Mouse (Mus musculus) CD8-positive naive resting alpha-beta T cell, adult 2 months (primary cell): ENCODE measurements around the gene Paqr7.

Source experiments
- DNase-seq, 2 experiments: peaks; one replicate each; pipeline ENCODE4 v3.0.0; 2022; ENCODE audit warnings: low read depth in 2 of 2, low spot score in 2 of 2

The Paqr7 gene

GRCm38 (mm10) chr4:134496595-134497210 lies at the start of gene Paqr7:
Gene Paqr7 (plus strand): TSS chr4:134496697.
- DNase-seq: no peak

DNA sequence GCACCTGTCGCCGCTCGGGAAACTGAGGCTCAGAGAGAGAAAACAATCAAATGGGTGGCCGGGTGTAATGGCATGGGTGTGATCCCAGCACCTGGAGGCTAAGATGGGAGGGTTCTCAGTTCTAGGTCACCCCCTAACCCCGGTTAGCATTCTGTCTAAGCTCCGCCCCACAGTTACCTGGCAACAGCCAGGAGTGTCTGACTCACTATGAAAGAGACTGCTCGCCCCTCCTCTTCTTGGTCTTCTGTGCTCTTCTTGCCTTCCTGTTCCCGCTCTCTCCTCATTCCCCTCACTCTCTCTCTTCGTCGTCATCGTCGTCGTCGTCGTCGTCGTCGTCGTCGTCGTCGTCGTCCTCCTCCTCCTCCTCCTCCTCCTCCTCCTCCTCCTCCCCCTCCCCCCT lies 48.5 kb upstream of the Paqr7 start:
- no peak for DNase-seq

DNA sequence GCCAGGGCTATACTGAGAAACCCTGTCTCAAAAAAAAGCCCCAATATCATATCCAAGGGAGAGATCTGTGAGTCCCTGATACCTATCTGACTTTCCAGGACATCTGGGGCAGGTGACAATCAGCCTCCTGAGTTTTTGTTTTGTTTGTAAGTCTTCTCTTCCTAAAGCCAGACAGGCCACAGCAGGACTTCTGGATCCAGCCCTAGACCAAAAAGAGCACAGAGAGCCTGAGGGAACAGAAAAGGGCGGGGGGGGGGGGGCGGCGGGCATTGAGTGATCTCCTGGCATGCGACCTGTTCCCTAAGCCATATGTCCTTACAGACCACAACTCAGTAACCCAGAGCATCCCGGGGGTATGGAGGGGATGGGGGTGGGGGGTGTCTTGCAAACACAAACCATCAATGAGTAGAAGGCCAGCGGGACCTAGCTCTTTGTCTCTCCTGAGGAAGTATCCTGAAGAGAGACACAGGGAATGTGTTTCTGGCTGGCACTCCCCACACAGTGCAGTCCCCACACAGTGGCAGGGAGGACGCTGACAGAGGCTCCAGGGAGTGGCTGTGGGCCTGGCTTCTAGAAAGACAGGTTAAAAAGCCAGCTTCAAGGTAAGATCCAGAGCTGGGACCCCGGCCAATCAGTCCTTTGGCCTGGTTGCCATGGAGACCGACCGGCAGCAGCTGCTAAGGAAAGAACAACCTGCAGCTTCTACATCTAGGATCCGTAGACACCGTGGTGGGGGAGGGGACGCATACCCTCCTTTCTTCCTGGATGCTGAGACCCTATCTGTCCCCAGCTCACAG lies 46.7 kb upstream of the Paqr7 start:
- no peak for DNase-seq

GRCm38 (mm10) chr4:134450392-134451195 lies 45.9 kb upstream of the Paqr7 start:
- no peak for DNase-seq

DNA sequence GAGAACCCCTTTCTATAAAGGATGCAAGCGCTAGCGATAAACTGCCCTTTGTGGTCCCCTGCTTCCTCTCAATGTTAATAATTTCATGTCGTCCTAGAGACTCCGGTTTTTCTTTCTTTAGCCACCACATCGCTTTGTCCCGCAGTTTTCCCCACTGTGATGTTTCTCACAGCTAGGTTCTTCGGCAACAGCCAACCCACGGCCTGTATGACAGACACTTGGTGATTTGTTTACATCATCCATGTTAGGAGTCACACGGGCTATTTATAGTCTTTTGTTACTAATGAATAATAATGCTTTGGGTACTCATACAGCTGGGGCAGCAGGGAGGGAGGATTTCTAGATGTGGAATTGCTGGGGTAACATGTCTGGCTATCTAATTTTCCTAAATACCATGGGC lies 45.0 kb upstream of the Paqr7 start:
- DNase-seq: no peak

- no peak for DNase-seq
Measured at GRCm38 (mm10) chr4:134453619-134454400, 42.7 kb upstream of the Paqr7 start.

GRCm38 (mm10) chr4:134455310-134455709 lies 41.2 kb upstream of the Paqr7 start:
- no peak for DNase-seq

DNA sequence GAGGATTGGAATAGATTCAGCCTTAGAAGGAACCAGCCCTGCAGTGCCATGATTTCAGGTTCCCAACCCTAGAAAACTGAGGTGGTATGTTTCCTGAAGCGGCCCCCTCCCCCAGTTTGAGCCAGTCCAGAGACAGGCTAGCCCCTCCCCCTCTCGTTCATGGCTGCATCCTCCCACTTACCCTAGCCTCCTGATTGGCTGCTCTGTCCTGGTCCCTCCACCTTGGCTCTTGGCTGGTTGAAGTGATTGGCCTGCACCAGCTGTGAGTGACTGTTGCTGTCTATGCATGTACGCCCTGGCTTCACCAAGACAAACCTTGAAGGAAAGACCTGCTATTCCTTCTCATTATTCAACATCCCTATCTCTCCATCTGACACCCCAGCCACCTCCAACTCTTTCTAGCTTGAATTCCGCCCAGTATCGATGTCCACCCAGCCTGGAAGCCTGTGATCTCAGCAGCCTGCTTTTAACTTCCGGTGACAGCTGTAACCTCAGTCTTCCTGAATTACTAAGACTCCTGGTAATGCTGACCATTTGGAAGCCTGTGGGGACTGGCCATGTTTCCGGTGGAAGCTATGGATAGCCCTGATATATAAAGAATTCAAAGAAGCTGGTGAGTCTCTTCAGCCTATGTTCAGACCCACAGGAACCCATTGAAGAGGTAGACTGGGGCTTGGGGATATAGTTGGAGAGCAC lies 39.2 kb upstream of the Paqr7 start:
- no peak for DNase-seq

DNA sequence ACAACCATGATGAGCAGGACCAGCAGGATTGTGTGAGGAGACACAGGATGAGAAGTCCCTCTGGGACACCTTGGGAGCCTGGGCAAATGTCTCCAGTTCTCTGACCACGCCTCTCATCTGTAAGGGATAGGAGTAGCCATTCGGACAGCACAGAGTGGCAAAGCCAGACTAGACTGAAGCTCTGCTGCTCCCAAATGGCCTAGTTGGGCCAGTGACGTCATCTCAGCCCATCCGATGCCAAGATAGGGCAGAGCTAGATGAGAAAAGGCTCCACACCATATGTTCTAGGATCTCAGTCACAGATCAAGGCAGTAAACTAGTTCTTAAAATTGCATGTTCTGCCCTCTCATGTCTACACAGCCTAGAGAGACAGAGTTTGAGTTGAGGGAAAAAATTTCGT lies 37.6 kb upstream of the Paqr7 start:
- DNase-seq: no peak

DNA sequence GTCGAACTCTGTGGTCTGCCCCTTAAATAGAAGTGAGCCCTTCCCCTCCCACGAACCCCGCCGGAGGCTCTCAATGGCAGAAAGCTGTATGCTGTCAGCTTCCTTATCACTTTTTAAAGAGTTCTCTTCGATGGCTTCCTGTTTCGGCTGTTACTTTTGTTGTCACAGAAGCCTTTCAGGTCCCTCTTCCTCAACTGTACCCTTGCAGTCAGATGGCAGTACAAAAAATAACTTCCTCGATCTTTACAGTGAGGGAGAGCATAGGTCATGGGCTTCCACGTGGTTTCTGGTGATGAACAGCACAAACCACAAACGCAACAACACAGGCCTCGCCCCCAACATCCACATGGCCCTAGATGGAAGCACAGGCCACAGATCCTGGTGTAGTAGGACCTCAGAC lies 36.2 kb upstream of the Paqr7 start:
- DNase-seq: peak in 1 of 2 experiments; percentile 23

DNA sequence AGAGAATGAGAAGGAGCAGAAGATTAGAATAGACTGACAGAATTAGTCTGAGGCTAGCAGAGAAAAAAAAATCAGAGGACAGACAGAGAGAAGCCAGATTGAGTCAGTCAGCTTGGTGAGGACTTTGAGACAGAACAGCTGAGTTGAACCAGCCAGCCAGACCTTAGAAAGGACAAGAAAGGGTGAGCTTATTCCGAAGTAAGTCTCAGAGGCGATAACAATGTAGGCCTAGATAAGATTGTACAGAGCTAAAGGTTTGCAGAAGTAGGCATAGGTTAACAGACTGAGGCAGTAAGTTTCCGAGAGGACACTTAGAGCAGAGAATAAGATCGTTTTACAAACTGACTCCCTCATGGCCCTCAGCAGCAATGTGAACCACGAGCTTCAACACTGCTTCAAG lies 35.2 kb upstream of the Paqr7 start:
- DNase-seq: no peak

GRCm38 (mm10) chr4:134465789-134466188 lies 30.7 kb upstream of the Paqr7 start:
- no peak for DNase-seq

GRCm38 (mm10) chr4:134466381-134467262 lies 29.9 kb upstream of the Paqr7 start:
- DNase-seq: no peak

GRCm38 (mm10) chr4:134467435-134468214 lies 28.9 kb upstream of the Paqr7 start:
- DNase-seq: no peak

DNA sequence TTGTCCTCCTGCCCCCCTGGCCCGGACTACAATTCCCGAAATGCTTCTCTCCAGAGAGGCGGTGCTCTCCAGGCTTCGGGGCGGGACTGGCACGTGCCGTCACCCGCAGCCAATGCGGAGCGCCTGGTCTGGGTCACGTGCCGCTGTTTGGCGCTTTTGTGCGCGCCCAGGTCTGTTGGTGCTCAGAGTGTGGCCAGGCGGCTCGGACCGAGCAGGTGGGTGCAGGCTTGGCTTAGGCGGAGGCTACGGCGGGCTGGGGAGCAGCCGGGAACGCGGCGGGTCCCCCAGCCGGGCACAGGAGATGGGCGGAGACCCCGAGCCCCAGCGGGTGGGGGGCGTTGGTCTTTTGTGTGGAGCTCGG lies 28.3 kb upstream of the Paqr7 start, which contains the start of gene Stmn1:
Stmn1 (plus strand) TSS at position 106 of the 361 bp plus-strand sequence.
- DNase-seq: peak; percentile 73 to 80

DNA sequence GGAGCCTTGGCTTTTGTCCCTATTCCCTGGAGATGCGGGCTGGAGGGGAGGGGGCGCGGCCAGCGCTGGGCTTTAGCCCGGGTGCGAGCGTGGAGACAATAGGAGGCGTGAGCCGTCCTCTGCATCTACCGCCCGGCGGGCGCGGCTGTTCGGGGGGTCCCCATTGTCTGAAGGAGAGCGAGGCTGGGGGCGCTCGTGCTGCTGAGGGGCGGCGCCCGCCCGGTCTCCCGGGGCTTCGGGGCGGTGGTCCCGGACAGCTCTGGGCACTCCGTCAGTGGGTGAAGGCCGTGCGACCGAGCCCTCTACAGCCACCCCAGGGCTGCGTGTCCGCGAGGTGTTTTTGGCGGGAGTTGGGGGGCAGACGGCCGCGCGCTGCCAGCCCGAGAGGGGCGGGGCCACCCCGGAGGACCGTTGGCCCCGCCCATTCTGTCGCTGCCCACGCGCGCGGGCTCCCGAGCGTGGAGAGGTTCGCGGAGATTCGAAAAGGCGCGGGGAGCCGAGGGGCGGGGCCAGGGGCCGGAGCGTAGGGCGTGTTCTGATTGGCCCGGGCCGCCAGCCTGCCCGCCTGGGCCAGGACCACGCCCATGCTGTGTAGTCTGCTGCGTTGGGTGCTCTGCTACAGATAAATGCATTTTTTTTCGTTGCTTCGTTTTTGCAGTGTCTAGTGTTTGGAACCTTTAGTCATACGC lies 27.8 kb upstream of the Paqr7 start:
- DNase-seq: peak; percentile 81 to 91

DNA sequence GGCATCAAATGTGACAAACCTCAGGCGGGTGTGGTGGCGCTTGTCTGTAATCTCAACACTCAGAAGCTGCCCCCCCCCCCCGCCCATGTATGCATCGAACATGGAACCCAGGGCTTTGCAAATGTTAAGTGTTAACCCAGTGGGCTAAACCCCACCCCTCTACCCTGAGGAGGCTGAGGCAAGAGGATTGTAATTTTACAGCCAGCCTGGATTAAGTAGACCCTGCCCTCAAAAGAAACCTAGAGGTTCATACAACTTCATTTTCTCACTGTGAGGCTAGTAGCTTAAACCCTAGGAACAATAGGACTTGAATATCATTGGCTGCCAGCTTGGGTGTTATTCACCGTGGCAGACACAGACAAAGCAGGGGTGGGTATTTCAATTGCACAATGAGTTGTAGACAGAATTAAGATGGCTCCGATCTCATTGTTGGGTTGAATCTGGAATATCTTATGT lies 27.1 kb upstream of the Paqr7 start:
- DNase-seq: no peak

- no peak for DNase-seq
Measured at GRCm38 (mm10) chr4:134469985-134470384, 26.5 kb upstream of the Paqr7 start.
